Mouse (Mus musculus): ENCODE measurements around the gene Gm8024. TPM values are rescaled to one million over a fixed set of nuclear protein-coding genes. Genes with fewer than 3 reads are reported as not detected.
A peak's percentile ranks its signal among the peaks of the same experiment; 100 is the strongest.
"Not testable (repeated sequence)": the region's sequence is repeated elsewhere in the genome, so short reads cannot be mapped to it uniquely, and the experiment has no call there.

Gm8024 gene
- not detected in 2 replicates for polyA plus RNA-seq (2014; fragmentation: Nextera tagmentation; extraction: Ambion mirVana)

GRCm38 (mm10) chr14:42524182-42524581, at the start of gene Gm8024:
TSS of gene Gm8024 (minus strand) at chr14:42524282.
- not testable (repeated sequence) for H3K9ac ChIP-seq (ENCODE audit: low read depth, low read length); H3K27me3 ChIP-seq (replicated peaks; ENCODE audit: control insufficient read depth, insufficient read depth, low read length); H3K27ac ChIP-seq (replicated peaks; ENCODE audit: low read depth, low read length); H3K4me1 ChIP-seq (ENCODE audit: control insufficient read depth, insufficient read depth, low read length); DNase-seq (ENCODE audit: low spot score); ATAC-seq (ENCODE audit: low read depth); H3K4me3 ChIP-seq (ENCODE audit: low read depth, low read length); H3K36me3 ChIP-seq (ENCODE audit: control insufficient read depth, insufficient read depth, low read length); H3K9me3 ChIP-seq (ENCODE audit: control insufficient read depth, low read length); H3K4me2 ChIP-seq (ENCODE audit: low read depth, low read length)
- WGBS = 90% methylated on average over 1 of the region's 3 CpGs

- H3K27ac ChIP-seq (replicated peaks; ENCODE audit: low read depth, low read length); H3K27me3 ChIP-seq (replicated peaks; ENCODE audit: control insufficient read depth, insufficient read depth, low read length); DNase-seq (ENCODE audit: low spot score); H3K36me3 ChIP-seq (ENCODE audit: control insufficient read depth, insufficient read depth, low read length); H3K4me3 ChIP-seq (ENCODE audit: low read depth, low read length); H3K4me1 ChIP-seq (ENCODE audit: control insufficient read depth, insufficient read depth, low read length); H3K9me3 ChIP-seq (ENCODE audit: control insufficient read depth, low read length); H3K4me2 ChIP-seq (ENCODE audit: low read depth, low read length); H3K9ac ChIP-seq (ENCODE audit: low read depth, low read length): not testable (repeated sequence)
- ATAC-seq (ENCODE audit: low read depth) = 0 out of 2 replicates have a peak, but pooled peaks have one; percentile 22
- 10% methylated on average over 17 of the region's 31 CpGs for WGBS
Measured at GRCm38 (mm10) chr14:42543170-42543701, 19.2 kb upstream of the Gm8024 start.

GRCm38 (mm10) chr14:42542316-42543169, 18.5 kb upstream of the Gm8024 start:
- H3K36me3 ChIP-seq (ENCODE audit: control insufficient read depth, insufficient read depth, low read length); H3K27ac ChIP-seq (replicated peaks; ENCODE audit: low read depth, low read length); H3K9me3 ChIP-seq (ENCODE audit: control insufficient read depth, low read length); H3K27me3 ChIP-seq (replicated peaks; ENCODE audit: control insufficient read depth, insufficient read depth, low read length); H3K4me2 ChIP-seq (ENCODE audit: low read depth, low read length); H3K9ac ChIP-seq (ENCODE audit: low read depth, low read length); H3K4me1 ChIP-seq (ENCODE audit: control insufficient read depth, insufficient read depth, low read length); DNase-seq (ENCODE audit: low spot score); H3K4me3 ChIP-seq (ENCODE audit: low read depth, low read length): not testable (repeated sequence)
- 0 out of 2 replicates have a peak, but pooled peaks have one; percentile 26 for ATAC-seq (ENCODE audit: low read depth)
- WGBS = 23% methylated on average over 15 of the region's 29 CpGs

- H3K4me2 ChIP-seq (ENCODE audit: low read depth, low read length); H3K4me1 ChIP-seq (ENCODE audit: control insufficient read depth, insufficient read depth, low read length); H3K4me3 ChIP-seq (ENCODE audit: low read depth, low read length); DNase-seq (ENCODE audit: low spot score); H3K27ac ChIP-seq (replicated peaks; ENCODE audit: low read depth, low read length); ATAC-seq (ENCODE audit: low read depth); H3K9ac ChIP-seq (ENCODE audit: low read depth, low read length); H3K27me3 ChIP-seq (replicated peaks; ENCODE audit: control insufficient read depth, insufficient read depth, low read length); H3K9me3 ChIP-seq (ENCODE audit: control insufficient read depth, low read length); H3K36me3 ChIP-seq (ENCODE audit: control insufficient read depth, insufficient read depth, low read length): not testable (repeated sequence)
- 83% methylated on average over 1 of the region's 3 CpGs for WGBS
Measured at GRCm38 (mm10) chr14:42502249-42502648, 21.8 kb downstream of the Gm8024 start, which contains the start of gene Gm8020. TSS of gene Gm8020 (minus strand) at chr14:42502349.

Other genes with a start within 250 kb of the Gm8024 start
- gene Gm9611, start 226.9 kb downstream of the Gm8024 start, polyA plus RNA-seq (2014; fragmentation: Nextera tagmentation; extraction: Ambion mirVana) = not detected in 2 replicates
- gene Gm7995, start 214.1 kb downstream of the Gm8024 start, polyA plus RNA-seq (2014; fragmentation: Nextera tagmentation; extraction: Ambion mirVana) = not detected in 2 replicates
- gene Gm8005, start 84.6 kb downstream of the Gm8024 start, polyA plus RNA-seq (2014; fragmentation: Nextera tagmentation; extraction: Ambion mirVana) = not detected in 2 replicates
- not detected in 2 replicates for gene Gm8011, start 60.4 kb downstream of the Gm8024 start, polyA plus RNA-seq (2014; fragmentation: Nextera tagmentation; extraction: Ambion mirVana)
- gene Gm8020, start 21.9 kb downstream of the Gm8024 start, polyA plus RNA-seq (2014; fragmentation: Nextera tagmentation; extraction: Ambion mirVana) = not detected in 2 replicates
- gene Gm17124, start 75.6 kb upstream of the Gm8024 start, polyA plus RNA-seq (2014; fragmentation: Nextera tagmentation; extraction: Ambion mirVana) = not detected in 2 replicates
- gene Gm3633, start 117.6 kb upstream of the Gm8024 start, polyA plus RNA-seq (2014; fragmentation: Nextera tagmentation; extraction: Ambion mirVana) = not detected in 2 replicates
- not detected in 2 replicates for gene Gm10378, start 131.7 kb upstream of the Gm8024 start, polyA plus RNA-seq (2014; fragmentation: Nextera tagmentation; extraction: Ambion mirVana)
- not detected in 2 replicates for gene Gm3015, start 244.5 kb upstream of the Gm8024 start, polyA plus RNA-seq (2014; fragmentation: Nextera tagmentation; extraction: Ambion mirVana)